Mouse (Mus musculus): ENCODE measurements at regions not wholly inside any gene's neighbourhood (a gene's known extent, or its start where the extent isn't known, plus 50 kb on each side); places are given as distances from the start of the nearest gene placed in this dataset.

- in situ Hi-C loops (cut with MboI; ENCODE audit: unreplicated experiment in 2 of 2) = no loop called here
Measured at GRCm38 (mm10) chrX:70820518-70820917, 229.5 kb upstream of the Mamld1 start.

GRCm38 (mm10) chrX:70817771-70818170 is 232.3 kb upstream of the Mamld1 start:
- in situ Hi-C loops (cut with MboI; ENCODE audit: unreplicated experiment in 2 of 2) = no loop called here

- in situ Hi-C loops (cut with MboI; ENCODE audit: unreplicated experiment in 2 of 2) = no loop called here
Measured at GRCm38 (mm10) chrX:70816662-70817061, 233.4 kb upstream of the Mamld1 start.

DNA sequence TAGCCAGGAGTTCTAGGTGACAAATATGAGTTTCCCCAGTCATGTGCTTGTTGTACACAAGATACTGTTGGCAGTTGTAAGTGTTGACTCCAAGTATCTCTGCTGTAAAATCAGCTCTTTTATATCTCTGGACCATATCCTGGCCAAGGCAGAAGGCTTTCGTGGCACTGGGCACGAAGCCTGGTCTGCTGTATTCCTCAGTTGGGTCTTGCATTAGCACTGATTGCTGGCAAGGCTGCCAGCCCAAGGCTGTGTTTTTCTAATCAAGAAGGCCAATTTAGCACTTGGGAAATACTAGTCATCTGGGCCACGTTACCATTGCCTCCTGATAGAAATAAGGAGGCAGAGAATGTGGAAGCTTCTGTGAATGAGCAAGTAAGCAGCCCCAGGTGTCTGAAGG is 258.3 kb upstream of the Mamld1 start:
- in situ Hi-C loops (cut with MboI; ENCODE audit: unreplicated experiment in 2 of 2) = no loop called here

- in situ Hi-C loops (cut with MboI; ENCODE audit: unreplicated experiment in 2 of 2) = no loop called here
Measured at GRCm38 (mm10) chrX:70762862-70763261, 285.9 kb upstream of the Tmem185a start.

GRCm38 (mm10) chrX:70713004-70713604 is 236.1 kb upstream of the Tmem185a start:
- in situ Hi-C loops (cut with MboI; ENCODE audit: unreplicated experiment in 2 of 2) = loop anchor here in 1 of 2 experiments (25.0 kb wide), 1 partner anchor 599 kb away; no protein-coding TSS in a partner anchor

DNA sequence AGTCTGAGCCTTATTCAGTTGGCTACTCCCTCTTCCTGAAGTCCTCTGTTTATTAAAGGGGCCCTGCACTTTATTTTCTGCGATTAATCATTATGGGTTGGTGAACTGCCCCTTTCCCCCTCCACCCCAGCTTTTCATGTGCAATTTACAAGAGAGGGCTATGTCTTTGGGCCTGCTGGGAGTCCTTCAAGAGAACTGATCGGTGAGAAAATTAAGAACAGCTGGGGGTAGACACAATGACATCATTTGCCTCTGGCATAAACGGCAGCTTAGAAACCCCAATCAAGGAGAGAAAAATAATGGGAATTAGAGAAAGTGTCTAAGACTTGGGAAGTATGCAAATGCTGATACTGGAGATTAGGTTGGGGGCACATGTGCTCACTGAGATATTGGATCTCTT is 205.2 kb upstream of the Tmem185a start:
- in situ Hi-C loops (cut with MboI; ENCODE audit: unreplicated experiment in 2 of 2) = no loop called here

GRCm38 (mm10) chrX:70667092-70667491 is 190.1 kb upstream of the Tmem185a start:
- in situ Hi-C loops (cut with MboI; ENCODE audit: unreplicated experiment in 2 of 2) = no loop called here
